Mouse (Mus musculus) cerebellum, adult 9-11 months (tissue): ENCODE measurements around the gene Cutc.

Experiments
- DNase-seq: peaks from one replicate; pipeline ENCODE4 v3.0.0; 2022

Cutc gene

GRCm38 (mm10) chr19:43801427-43802051 is 48.7 kb downstream of the Cutc start:
- no peak for DNase-seq

DNA sequence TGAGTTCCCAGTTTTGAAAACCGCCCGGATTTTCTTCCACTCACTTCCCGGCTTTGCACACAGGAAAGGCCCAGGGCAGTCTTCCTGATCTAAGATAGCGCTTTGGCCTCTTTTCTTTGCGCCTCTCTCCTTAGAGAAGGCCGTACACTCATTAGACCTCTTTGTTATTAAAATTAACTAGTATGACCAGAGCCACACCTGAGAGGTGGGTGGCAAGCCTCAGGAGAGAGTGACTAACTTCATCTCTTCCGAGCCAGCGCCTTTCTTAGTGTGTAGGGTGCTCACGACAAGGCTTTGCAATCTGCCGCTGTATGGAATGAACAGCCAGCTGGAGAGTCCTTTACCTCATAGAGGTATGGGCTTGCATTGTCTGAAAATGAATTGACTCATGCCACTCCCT is 51.1 kb downstream of the Cutc start:
- no peak for DNase-seq

DNA sequence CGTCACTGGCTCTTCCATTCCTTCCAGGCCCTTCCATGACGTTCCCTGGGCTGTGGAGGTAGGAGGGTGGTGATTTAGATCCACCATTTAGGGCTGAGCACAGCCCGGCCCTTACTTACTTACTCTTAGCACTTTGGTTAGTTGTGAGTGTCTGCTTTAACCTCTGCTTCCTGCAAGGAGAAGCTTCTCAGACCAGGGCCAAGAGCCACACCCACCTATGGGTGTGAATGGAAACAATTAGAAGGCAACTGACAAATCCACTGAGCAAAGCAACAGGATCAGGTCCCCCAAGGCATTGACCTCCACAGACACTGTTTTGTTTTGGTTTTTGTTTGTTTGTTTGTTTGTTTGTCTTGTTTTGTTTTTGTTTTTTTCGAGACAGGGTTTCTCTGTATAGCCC is 56.5 kb downstream of the Cutc start:
- no peak for DNase-seq

GRCm38 (mm10) chr19:43811419-43811818 is 58.6 kb downstream of the Cutc start:
- no peak for DNase-seq

DNA sequence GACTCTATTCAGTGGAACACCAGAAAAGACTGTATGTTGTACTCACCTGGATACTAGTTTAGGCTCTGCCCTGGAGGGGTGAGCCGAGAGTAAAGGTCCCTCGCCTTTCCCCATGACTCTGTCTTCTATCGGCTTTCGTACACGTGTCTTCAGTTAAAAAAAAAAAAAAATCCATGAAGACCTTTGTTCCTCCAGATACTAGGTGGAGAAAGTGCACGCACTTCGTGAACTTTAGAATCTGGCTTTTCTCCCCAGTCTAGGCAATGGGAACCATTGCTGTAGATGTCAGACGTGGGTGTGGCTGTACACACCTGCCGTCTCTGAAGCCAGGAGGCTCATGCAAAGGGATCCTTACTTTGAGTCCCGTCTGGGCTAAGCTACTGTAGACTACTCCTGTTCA is 60.5 kb downstream of the Cutc start:
- no peak for DNase-seq

DNA sequence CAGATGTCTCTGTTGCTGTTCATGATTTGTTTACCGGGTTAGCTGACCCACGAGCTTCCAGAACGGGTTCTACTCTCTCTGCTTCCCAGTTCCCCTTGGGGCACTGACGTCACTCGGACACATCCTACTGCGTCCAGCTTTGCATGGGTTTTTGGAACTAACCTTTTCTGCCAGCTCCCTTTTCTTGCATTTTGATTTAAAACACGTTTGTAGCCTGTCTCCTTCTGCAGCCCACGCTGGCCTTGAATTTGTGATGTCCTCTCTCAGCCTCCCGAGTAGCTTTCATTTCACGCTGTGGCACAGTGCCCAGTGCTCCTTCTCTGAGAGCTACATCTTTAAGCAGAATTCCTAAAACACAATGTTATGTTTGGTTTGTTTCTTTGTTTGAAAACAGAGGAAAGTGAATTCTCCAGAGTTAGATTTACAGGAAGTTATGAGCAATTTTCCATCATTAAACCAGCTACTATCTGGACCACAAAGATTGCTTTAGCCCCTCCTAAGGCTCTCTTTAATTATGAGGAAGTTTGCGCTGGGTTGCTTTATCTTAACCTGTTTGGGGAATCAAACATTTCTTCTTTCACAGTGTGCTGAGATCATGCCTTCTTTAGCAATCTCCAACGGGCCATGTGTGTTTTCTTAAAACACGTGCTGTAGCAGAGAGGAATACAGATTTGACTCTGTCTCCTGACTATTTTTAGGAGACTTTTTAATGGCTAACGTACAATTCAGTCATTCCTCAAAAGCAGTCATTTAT is 63.0 kb downstream of the Cutc start:
- DNase-seq: no peak
